Mouse (Mus musculus) hematopoietic stem cell, adult 5-6 weeks (primary cell): Measurements from ENCODE around the gene Reep3. TPM values are rescaled to one million over a fixed set of nuclear protein-coding genes. Genes with fewer than 3 reads are reported as not detected.
A peak's percentile ranks its signal among the peaks of the same experiment; 100 is the strongest.

Experiments used
- ATAC-seq, 2 experiments: fragments of 125-278 bp in 1 of 2; replicated peaks in 1 of 2; 2 replicates each; pipeline ENCODE4 v1.8.0; 2016 to 2017; ENCODE audit warnings: inconsistent platforms in 2 of 2, mild to moderate bottlenecking in 2 of 2, moderate number of reproducible peaks in 2 of 2, low read depth in 1 of 2, moderate TSS enrichment in 1 of 2; ENCODE audit not compliant: low FRiP score in 2 of 2, poor library complexity in 2 of 2, severe bottlenecking in 2 of 2, insufficient read depth in 1 of 2, low TSS enrichment in 1 of 2
- total RNA-seq: library from RNA; stranded (forward); fragments of 172-1452, 232-1000 nt; gene quantifications from 2 replicates; pipeline ENCODE4 v1.2.3, GENCODE M21; 2017

The Reep3 gene
- total RNA-seq, 1 experiment from 2014 or later = 19.4 TPM

- ATAC-seq = peak; percentile 66 to 74
Measured at GRCm38 (mm10) chr10:67095798-67096620, 736 bp downstream of the Reep3 start, which contains the start of gene Jmjd1c. Gene Jmjd1c (plus strand): TSS chr10:67096125.

- ATAC-seq = no peak
Measured at GRCm38 (mm10) chr10:67094922-67095321, 1.8 kb downstream of the Reep3 start.

- ATAC-seq = no peak
Measured at GRCm38 (mm10) chr10:67090611-67091010, 6.1 kb downstream of the Reep3 start.

- ATAC-seq = no peak
Measured at GRCm38 (mm10) chr10:67087447-67088226, 9.1 kb downstream of the Reep3 start.

GRCm38 (mm10) chr10:67085916-67086315, 10.8 kb downstream of the Reep3 start:
- no peak for ATAC-seq

- ATAC-seq = no peak
Measured at GRCm38 (mm10) chr10:67085124-67085523, 11.6 kb downstream of the Reep3 start.

- no peak for ATAC-seq
Measured at GRCm38 (mm10) chr10:67083446-67084166, 13.1 kb downstream of the Reep3 start.

- no peak for ATAC-seq
Measured at GRCm38 (mm10) chr10:67082531-67082930, 14.2 kb downstream of the Reep3 start.

GRCm38 (mm10) chr10:67081206-67082007, 15.3 kb downstream of the Reep3 start:
- no peak for ATAC-seq

GRCm38 (mm10) chr10:67079030-67079429, 17.7 kb downstream of the Reep3 start:
- no peak for ATAC-seq

GRCm38 (mm10) chr10:67075931-67076878, 20.5 kb downstream of the Reep3 start:
- no peak for ATAC-seq

- no peak for ATAC-seq
Measured at GRCm38 (mm10) chr10:67073577-67073976, 23.2 kb downstream of the Reep3 start.

- ATAC-seq = no peak
Measured at GRCm38 (mm10) chr10:67072600-67072999, 24.1 kb downstream of the Reep3 start.

GRCm38 (mm10) chr10:67071884-67072283, 24.9 kb downstream of the Reep3 start:
- ATAC-seq = peak; percentile 87 to 92

- no peak for ATAC-seq
Measured at GRCm38 (mm10) chr10:67071389-67071788, 25.4 kb downstream of the Reep3 start.

- peak; percentile 72 to 81 for ATAC-seq
Measured at GRCm38 (mm10) chr10:67069013-67069412, 27.7 kb downstream of the Reep3 start.
